Mouse (Mus musculus) T-helper 17 cell (primary cell): ENCODE data around the gene Plau.

Source experiments
- in situ Hi-C, 2 experiments: fragments of 300-600 bp; cut with MboI, MseI; formaldehyde crosslinking; loops; 1 replicate in 1 of 2; 2 replicates in 1 of 2; pipeline ENCODE4 v1.15.1; 2025; ENCODE audit warnings: high pct_unique_total_duplicates in 2 of 2

The Plau gene

DNA sequence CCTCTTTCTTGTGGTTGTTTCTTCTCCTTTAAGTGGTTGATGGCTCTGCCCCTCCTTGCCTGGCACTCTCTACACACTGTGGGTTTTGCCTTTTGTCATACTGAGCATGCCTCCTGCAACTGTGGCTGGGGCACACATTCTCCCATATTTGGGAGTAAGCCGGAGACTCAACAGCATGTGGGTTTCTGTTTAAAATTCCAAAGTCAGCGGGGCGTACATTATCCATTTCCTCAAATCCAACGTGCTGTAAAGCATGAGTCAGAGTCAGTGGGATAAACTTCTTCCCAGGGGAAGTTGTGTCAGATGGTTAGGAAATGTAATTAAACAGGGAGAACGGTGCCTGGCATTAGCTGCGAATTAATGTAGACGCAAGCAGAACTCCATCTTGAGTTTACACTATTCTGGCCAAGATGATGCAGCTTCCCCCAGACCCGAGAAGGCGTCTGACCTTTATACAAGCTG lies 55.5 kb downstream of the Plau start:
- in situ Hi-C loops = no loop called here
